Mouse (Mus musculus): ENCODE data around the gene Ifrd2.

Gene Ifrd2

DNA sequence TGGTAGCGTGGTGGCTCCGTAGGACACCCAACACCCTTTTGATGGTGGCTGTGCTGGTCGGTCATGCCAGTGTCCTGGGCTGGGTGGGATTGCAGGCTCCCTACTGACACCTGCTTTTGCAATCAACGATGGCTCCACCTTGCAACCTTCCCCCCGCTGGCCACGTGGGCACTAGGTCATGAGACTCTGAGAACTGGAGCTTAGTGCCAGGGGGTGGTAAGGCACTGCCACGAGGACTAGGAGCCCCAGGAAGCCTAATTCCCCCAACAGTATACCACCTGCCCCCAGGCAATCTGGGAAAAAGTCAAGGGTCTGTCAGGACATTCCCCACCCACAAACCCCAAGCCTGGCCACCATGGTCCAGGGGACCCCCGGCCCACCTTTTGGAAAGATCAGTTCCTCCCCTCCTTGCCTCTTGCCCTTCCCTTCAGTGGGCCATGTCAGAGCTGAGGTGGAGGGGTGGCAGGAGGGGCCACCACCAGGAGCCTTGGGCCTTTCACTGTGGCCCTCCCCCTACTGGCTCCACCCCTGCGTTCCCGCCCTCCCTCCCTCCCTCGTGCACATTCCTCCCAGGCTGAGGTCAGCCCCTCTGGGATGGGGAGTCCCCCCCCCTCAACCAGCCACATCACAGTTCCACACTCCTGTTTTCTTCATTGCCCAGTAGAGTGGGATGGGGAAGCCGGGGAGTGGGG, 21.4 kb downstream of the Ifrd2 start, which contains the start of gene Sema3b:
TSS of gene Sema3b (minus strand) at position 489 of the 692 bp plus-strand sequence.
- ChIA-PET CTCF (interaction anchor here in 3 of 4 experiments (0.6 to 9.0 kb wide), 17 partner anchors 8 to 146 kb away, joined by 3 to 161 read pairs (median 4); no protein-coding TSS in a partner anchor), POLR2A (interaction anchor here in 3 of 4 experiments (0.7 to 4.8 kb wide), 24 partner anchors 9 to 506 kb away, joined by 3 to 82 read pairs (median 4); partner anchors contain the start of genes Hyal1 (in 2 of the 3), Ifrd2 (in 2 of the 3) and Gnai2 (in 1 of the 3))

DNA sequence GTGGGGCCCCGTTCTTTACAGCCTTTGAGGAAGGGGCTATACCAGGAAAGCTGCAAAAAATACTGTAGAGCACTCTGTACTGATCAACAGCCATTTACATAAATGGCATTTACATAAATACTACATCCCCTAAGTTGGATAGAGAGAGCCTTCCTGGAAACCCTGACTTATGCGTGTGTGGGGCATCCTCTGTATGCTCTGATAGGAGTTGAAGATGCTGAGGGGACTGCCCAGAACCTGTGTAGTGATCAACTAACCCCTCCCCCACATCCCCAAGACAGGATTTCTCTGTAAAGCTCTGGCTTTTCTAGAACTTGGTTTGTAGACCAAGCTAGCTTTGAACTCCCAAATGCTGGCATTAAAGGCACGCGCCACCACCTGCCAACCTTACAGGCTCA, 22.0 kb downstream of the Ifrd2 start:
- ChIA-PET POLR2A (interaction anchor here in 3 of 4 experiments (0.7 to 4.8 kb wide), 20 partner anchors 9 to 106 kb away, joined by 3 to 82 read pairs (median 6); partner anchors contain the start of genes Hyal1 (in 2 of the 3), Ifrd2 (in 2 of the 3) and Gnai2 (in 1 of the 3)), CTCF (interaction anchor here in 3 of 4 experiments (0.6 to 9.0 kb wide), 17 partner anchors 8 to 146 kb away, joined by 3 to 161 read pairs (median 4); partner anchors contain the start of gene Gnai2 (in 1 of the 3))

DNA sequence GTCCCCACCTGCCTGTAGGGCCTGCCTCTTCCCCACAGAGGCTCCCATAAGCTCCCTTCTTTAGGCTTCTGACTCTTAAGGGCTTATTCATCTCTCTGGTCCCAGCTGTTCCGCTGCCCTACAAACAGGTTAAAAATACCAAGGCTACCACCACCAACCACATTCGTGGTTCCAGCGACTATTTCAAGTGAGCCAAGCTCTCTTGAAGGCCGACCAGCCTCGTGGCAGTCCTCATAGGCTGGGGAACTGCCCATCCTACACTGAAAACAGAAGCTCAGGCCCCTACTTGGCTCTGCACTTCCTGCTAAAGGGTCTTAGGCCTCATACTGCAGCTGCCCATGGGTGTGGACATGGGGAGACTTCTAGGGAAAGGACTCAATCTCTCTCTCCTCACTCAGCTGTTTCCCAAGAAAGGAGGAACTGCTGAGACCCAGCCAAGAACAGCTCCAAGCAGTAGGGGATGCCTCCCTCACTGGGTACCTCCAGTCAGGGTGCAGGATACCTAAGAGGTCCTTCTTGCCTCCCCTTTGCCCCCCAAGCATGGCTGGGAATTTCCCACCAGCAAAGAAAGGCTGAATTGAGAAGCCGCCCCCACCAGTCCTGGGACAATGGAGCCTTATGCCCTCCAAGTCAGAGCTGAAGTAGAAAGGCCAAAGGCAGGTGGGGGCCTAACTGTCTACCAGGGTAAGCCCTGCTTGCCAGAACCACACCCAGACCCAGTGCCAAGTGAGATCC, 24.2 kb downstream of the Ifrd2 start:
- ChIA-PET POLR2A (interaction anchor here in 3 of 4 experiments (0.5 to 4.8 kb wide), 61 partner anchors 9 to 381 kb away, joined by 3 to 93 read pairs (median 8); partner anchors contain the start of genes Gnai2 (in 3 of the 3), Cyb561d2 (in 2 of the 3), Hyal3 (in 2 of the 3) and Ifrd2 (in 2 of the 3)), CTCF (interaction anchor here (0.6 to 9.0 kb wide), 35 partner anchors 9 to 968 kb away, joined by 3 to 161 read pairs (median 7); partner anchors contain the start of genes Gnai2 (in 2 of the 4), Cyb561d2 (in 1 of the 4), Hyal2 (in 1 of the 4) and Nprl2 (in 1 of the 4))

DNA sequence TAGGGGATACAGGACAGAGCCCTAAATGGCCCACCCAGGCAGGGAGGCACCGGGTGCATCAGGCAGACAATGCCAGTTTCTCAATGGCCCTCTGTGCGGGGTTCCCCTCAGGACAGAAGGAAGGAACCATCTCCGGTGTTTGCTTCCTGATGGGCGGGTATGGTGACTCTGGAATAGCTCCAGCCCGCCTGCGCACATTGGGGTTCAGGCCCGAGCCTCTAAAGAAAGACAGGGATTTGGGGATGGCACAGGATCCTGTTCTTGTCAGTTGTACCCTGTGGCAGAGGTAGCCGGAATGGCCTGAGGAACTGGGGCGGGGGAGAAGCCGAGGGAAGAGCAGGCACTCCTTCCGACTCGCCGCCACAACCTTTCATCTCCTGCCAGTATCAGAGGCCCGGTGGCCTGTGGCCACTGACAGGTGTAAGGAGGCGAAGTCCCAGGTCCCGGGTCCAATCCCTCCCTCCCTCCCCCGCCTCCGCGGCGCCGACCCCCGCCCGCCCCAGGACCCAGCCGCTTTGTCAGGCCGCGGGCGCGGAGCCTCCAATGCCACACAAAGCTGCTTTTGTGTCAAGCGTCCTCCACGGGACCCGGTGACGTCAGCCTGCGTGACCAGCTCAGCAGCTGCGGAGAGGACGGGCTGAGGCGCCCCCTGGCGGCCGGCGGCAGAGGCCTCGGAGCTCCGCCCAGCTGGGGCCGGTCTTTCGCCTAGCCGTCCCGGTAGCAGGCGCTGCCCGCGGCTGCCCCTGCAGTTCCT, 24.9 kb downstream of the Ifrd2 start:
- CTCF ChIA-PET: interaction anchor here (0.5 to 9.0 kb wide), 98 partner anchors 10 to 1040 kb away, joined by 3 to 161 read pairs (median 5); partner anchors contain the start of genes Gnai2 (in 3 of the 4), Tmem115 (in 3 of the 4), Hyal2 (in 2 of the 4) and Zmynd10 (in 2 of the 4)
- POLR2A ChIA-PET: interaction anchor here (0.5 to 4.8 kb wide), 112 partner anchors 9 to 1243 kb away, joined by 3 to 93 read pairs (median 5); partner anchors contain the start of genes Gnai2 (in 3 of the 4), Hyal3 (in 3 of the 4), Ifrd2 (in 3 of the 4) and Cyb561d2 (in 2 of the 4)

DNA sequence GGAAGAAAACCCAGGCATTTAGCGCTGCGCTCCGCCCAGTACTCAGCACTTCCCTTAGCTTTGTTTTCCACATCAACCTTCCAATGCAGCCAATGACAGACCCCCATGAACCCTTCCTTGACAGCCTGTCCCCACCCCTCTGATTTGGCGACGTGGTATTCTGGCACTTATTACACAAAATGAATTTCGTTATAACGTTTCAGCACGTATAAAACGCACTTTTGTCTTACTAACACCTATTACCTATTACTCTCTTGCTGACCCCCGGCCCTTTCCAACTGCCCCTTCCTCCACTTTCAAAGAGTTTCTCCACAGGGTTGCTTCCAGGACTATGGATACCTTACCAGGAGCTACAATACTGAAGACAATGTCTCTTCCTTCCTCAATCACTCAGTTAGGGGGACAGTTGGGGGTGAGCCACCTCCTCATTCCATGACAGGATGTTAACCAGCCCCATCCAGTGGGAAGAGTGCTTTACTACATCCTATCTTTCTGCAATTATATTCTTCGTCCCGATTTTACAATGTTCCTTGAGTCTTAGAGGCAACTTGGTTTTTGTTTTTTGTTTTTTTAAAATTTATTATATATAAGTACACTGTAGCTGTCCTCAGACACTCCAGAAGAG, 25.6 kb downstream of the Ifrd2 start:
- ChIA-PET CTCF (interaction anchor here (0.6 to 9.0 kb wide), 93 partner anchors 12 to 1039 kb away, joined by 3 to 161 read pairs (median 5); partner anchors contain the start of genes Gnai2 (in 3 of the 4), Hyal2 (in 2 of the 4), Tmem115 (in 2 of the 4) and Zmynd10 (in 2 of the 4)), POLR2A (interaction anchor here (0.5 to 4.8 kb wide), 101 partner anchors 10 to 1244 kb away, joined by 3 to 93 read pairs (median 5); partner anchors contain the start of genes Gnai2 (in 3 of the 4), Hyal3 (in 3 of the 4), Ifrd2 (in 3 of the 4) and Cyb561d2 (in 2 of the 4))

DNA sequence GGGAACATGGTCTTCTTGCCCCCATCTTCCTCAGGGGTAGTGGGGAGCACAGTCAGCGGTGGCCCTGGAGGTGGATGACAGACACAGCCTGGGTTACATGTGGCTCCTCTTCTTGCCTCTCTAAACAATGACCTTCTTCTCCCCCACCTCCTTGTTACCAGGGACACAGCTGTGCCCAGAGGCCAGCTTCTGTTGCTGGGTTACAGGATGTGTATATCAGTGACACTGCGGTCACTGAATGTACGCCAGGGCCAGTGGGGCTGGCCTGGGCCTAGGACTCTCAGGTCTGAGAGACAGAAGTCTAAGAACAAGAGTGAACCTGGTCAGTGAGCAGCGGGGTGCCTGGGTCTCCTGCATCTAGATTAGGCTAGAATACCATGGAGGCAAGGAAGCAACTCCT, 27.6 kb downstream of the Ifrd2 start:
- ChIA-PET POLR2A (interaction anchor here in 2 of 4 experiments (0.9 to 4.3 kb wide), 10 partner anchors 9 to 38 kb away, joined by 3 to 27 read pairs (median 4); partner anchors contain the start of genes Gnai2 (in 1 of the 2) and Hyal1 (in 1 of the 2)), CTCF (interaction anchor here in 3 of 4 experiments (1.0 to 9.0 kb wide), 11 partner anchors 11 to 258 kb away, joined by 3 to 161 read pairs (median 7); partner anchors contain the start of gene Ifrd2 (in 1 of the 3))

DNA sequence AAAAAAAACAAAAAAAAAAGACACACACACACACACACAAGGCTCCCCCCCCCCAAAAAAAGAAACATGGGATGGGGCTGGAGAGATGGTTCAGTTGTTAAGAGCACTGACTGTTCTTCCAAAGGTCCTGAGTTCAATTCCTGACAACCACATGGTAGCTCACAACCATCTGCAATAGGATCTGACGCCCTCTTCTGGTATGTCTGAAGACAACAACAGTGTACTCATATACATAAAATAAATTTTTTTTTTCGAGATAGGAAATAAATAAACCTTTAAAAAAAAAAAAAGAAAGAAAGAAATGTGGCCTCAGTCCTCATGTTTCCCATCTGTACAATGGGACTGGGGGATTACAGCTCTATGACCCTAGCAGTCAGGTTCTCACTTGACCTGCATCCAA, 30.0 kb downstream of the Ifrd2 start:
- CTCF ChIA-PET: interaction anchor here (0.6 to 9.0 kb wide), 33 partner anchors 8 to 1190 kb away, joined by 3 to 109 read pairs (median 4); partner anchors contain the start of genes Gnai2 (in 1 of the 4), Hyal3 (in 1 of the 4), Ifrd2 (in 1 of the 4) and Sema3b (in 1 of the 4)
- POLR2A ChIA-PET: interaction anchor here in 2 of 4 experiments (0.7 to 3.1 kb wide), 10 partner anchors 9 to 74 kb away, joined by 3 to 12 read pairs (median 5); partner anchors contain the start of genes Gnai2 (in 1 of the 2) and Ifrd2 (in 1 of the 2)

DNA sequence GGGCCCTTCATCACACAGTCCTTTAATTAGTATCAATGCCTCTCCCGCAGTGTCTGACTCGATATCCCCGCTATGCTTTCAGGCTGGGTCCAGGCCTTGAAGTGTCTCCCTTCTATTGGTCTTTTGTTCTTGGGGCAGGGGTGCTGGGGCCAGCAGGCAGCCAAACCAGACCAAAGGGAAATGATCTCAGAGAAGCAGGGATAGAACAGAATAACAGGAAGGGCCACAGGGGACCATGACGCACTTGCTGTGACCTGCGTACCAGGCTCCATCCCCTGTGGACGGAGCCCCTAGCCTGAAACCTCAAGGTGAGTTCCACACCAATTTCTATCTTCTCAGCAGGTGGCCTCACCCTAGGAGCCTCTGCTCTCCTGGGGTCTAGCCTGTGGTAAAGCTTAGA, 30.7 kb downstream of the Ifrd2 start:
- CTCF ChIA-PET: interaction anchor here (0.6 to 9.0 kb wide), 25 partner anchors 8 to 287 kb away, joined by 3 to 109 read pairs (median 4); partner anchors contain the start of genes Gnai2 (in 1 of the 4) and Sema3b (in 1 of the 4)
- POLR2A ChIA-PET: interaction anchor here in 2 of 4 experiments (0.8 to 3.1 kb wide), 10 partner anchors 8 to 75 kb away, joined by 3 to 12 read pairs (median 4); partner anchors contain the start of gene Gnai2 (in 1 of the 2)

DNA sequence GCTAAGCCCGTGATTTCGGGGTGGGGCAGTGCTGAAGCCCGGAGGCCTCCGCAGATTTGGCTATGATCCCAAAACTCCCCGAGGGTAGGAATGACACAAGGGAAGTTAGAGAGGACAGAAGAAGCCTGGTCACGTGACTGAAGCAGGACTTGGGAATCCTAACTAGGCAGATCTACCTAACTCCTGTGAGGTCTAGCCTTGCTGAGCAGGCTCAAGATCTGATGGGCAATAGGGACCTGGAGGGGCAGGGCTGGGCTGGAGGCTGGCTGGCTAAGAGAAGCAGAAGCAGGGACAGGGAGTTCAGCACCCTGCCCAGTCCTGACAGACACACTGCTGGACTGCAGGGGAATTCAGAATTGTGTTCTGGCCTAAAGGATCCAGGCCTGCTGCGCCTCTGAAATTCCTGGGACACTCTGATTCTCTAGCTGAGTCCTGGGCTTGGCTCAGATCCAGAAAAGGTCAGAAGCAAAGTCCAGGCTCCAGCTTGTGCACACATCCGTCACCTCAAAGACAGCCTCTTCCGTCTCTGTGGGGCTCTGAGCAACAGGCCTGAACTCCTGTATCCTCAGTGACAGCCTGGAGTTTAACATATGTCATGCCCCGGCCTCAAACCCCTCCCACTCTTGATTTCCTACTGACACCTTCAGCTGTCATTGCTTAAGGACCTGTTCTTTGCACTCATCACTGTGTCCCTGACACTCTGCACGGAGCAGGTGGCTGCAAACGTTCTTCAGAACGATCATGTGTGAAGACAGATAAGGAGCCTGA, 31.5 kb downstream of the Ifrd2 start:
- ChIA-PET CTCF (interaction anchor here in 3 of 4 experiments (0.9 to 2.1 kb wide), 9 partner anchors 7 to 53 kb away, joined by 3 to 21 read pairs (median 4); partner anchors contain the start of genes Gnai2 (in 1 of the 3) and Sema3b (in 1 of the 3)), POLR2A (interaction anchor here in 3 of 4 experiments (0.9 to 3.1 kb wide), 14 partner anchors 7 to 89 kb away, joined by 3 to 12 read pairs (median 3); partner anchors contain the start of genes Gnai2 (in 3 of the 3) and Hyal1 (in 2 of the 3))

DNA sequence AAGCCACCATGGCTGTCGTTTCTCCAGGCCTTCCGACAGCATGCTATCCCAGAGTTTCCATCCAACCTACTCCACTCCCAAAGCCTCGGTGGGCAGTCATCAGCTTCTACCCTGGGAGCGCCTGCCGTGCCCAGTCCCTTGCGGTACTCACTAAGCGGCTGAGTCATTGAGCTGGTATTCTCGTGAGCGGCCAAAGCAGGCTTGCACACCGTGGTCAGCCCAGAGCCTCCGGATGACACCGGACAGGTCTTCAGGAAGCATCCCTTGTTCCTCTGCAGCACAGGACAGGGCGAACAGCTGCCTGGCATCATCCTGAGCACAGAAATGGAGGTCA, 32.1 kb downstream of the Ifrd2 start:
- CTCF ChIA-PET: interaction anchor here in 2 of 4 experiments (0.6 to 1.3 kb wide), 3 partner anchors 10 to 77 kb away, joined by 3 to 4 read pairs (median 4); partner anchors contain the start of gene Sema3b (in 1 of the 2)
- POLR2A ChIA-PET: interaction anchor here in 3 of 4 experiments (0.9 to 3.1 kb wide), 12 partner anchors 11 to 88 kb away, joined by 3 to 12 read pairs (median 3); partner anchors contain the start of genes Gnai2 (in 3 of the 3) and Hyal1 (in 2 of the 3)

DNA sequence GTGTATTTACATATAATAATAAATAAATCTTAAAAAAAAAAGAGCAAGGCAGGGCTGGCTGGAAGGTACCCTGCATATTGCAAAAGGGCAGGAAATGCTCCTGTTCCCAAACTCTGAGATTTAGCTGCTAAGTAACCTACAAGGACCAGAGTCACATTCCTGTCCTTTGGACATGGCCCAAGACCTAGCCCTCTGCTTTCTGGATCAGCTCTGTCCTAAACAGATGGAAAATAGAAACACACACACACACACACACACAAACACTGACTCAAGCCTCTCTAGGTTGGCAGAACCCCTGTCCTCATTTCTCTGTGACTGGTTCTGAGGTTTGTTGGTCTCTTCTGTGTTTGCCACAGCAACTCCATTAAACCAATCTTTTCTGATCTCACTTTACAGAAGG, 33.5 kb downstream of the Ifrd2 start:
- ChIA-PET CTCF (interaction anchor here in 1 of 4 experiments (1.4 kb wide), 1 partner anchor 24 kb away, joined by 4 read pairs; no protein-coding TSS in a partner anchor), POLR2A (interaction anchor here in 2 of 4 experiments (1.0 to 1.1 kb wide), 2 partner anchors 9 kb away, joined by 3 to 4 read pairs; no protein-coding TSS in a partner anchor)

DNA sequence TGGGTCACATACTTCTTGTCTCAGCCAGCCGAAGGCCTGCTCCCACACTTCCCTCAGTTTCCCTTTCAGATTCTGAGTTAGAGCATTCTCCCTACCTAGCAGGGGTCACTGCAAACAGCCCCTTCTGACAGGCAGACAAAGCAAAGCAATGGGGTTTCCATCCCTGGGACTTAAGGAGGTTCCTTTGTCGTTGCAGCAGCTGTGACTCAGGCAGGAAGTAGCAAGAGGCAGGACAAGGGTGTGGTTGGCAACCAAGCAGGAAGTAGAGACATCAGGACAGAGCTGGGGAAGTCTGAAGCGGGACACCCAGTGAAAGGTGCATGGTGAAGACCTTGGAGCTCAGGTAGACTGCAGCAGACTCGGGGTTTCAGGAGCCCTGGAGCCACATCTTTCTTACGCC, 37.1 kb downstream of the Ifrd2 start:
- ChIA-PET POLR2A (interaction anchor here in 3 of 4 experiments (0.7 to 5.0 kb wide), 23 partner anchors 8 to 377 kb away, joined by 3 to 93 read pairs (median 5); partner anchors contain the start of genes Gnai2 (in 2 of the 3), Hyal1 (in 2 of the 3), Hyal3 (in 1 of the 3) and Naa80 (in 1 of the 3)), CTCF (interaction anchor here (0.6 to 7.9 kb wide), 22 partner anchors 10 to 83 kb away, joined by 3 to 161 read pairs (median 6); partner anchors contain the start of genes Gnai2 (in 3 of the 4), Ifrd2 (in 1 of the 4) and Sema3b (in 1 of the 4))

DNA sequence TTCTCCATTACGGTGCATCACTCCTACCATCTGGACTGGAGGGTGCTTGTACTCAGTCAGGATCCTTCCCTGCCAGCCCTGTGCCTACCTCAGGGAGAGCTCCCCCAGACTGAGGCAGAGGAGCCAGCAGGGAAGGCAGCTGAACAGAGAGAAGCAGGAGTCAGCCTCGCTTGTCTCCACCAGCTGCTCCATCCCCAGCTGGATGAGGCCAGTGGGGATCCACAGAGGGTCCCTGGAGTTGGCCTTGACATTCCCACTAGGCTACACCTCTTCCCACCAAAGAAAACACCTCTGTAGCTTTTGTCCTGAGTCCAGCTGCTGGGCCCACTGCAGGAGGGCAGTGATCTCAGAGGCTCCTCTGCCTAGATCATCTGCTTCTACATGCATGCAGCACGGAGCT, 37.5 kb downstream of the Ifrd2 start:
- POLR2A ChIA-PET: interaction anchor here in 3 of 4 experiments (1.0 to 5.0 kb wide), 21 partner anchors 9 to 377 kb away, joined by 3 to 93 read pairs (median 6); partner anchors contain the start of genes Gnai2 (in 2 of the 3), Hyal1 (in 2 of the 3), Hyal3 (in 1 of the 3) and Naa80 (in 1 of the 3)

More for the DNA sequence above, 37.5 kb downstream of the Ifrd2 start:
- CTCF ChIA-PET: interaction anchor here (0.6 to 7.9 kb wide), 27 partner anchors 7 to 83 kb away, joined by 3 to 161 read pairs (median 5); partner anchors contain the start of genes Gnai2 (in 3 of the 4), Ifrd2 (in 1 of the 4), Sema3b (in 1 of the 4) and Zmynd10 (in 1 of the 4)
